Mouse (Mus musculus) heart, embryonic 15.5 days (tissue): ENCODE results near the gene Chd6. TPM values are rescaled to one million over a fixed set of nuclear protein-coding genes. Genes with fewer than 3 reads are reported as not detected.
"Not testable (repeated sequence)": the region's sequence is repeated elsewhere in the genome, so short reads cannot be mapped to it uniquely, and the experiment has no call there.

Experiments
- ATAC-seq: fragments of 200-750 bp; cut with Nextera tagmentation; replicated peaks from 2 replicates; pipeline ENCODE4 v1.8.0; 2017; ENCODE audit warnings: low read depth, moderate TSS enrichment; ENCODE audit not compliant: insufficient number of reproducible peaks, insufficient read depth, low FRiP score
- H3K27ac ChIP-seq: fragments of 300-500 bp; sonication (generic); 2 replicates; pipeline ENCODE4 v1.5.1; 2015; ENCODE audit warnings: mild to moderate bottlenecking, inconsistent platforms
- H3K27me3 ChIP-seq: fragments of 300-500 bp; sonication (generic); 2 replicates; pipeline ENCODE4 v1.6.1; 2015; ENCODE audit warnings: inconsistent platforms
- H3K36me3 ChIP-seq: fragments of 300-500 bp; sonication (generic); 2 replicates; pipeline ENCODE4 v1.6.1; 2015; ENCODE audit warnings: mild to moderate bottlenecking, inconsistent platforms
- H3K4me1 ChIP-seq: fragments of 300-500 bp; sonication (generic); replicated peaks from 2 replicates; pipeline ENCODE4 v1.6.1; 2015; ENCODE audit warnings: inconsistent platforms
- H3K4me2 ChIP-seq: fragments of 300-500 bp; sonication (generic); 2 replicates; pipeline ENCODE4 v1.6.1; 2015; ENCODE audit warnings: inconsistent platforms, mild to moderate bottlenecking, moderate library complexity
- H3K4me3 ChIP-seq: fragments of 300-500 bp; sonication (generic); 2 replicates; pipeline ENCODE4 v1.5.1; 2015; ENCODE audit warnings: mild to moderate bottlenecking, inconsistent platforms
- H3K9ac ChIP-seq: fragments of 300-500 bp; sonication (generic); 2 replicates; pipeline ENCODE4 v1.6.1; 2015; ENCODE audit warnings: mild to moderate bottlenecking, inconsistent platforms
- H3K9me3 ChIP-seq: fragments of 300-500 bp; sonication (generic); replicated peaks from 2 replicates; pipeline ENCODE4 v1.6.1; 2016; ENCODE audit warnings: inconsistent platforms
- WGBS: fragments of 180-500 bp; shearing (Covaris S2); methylation state at CpG from one replicate; pipeline ENCODE4 v1.1.7; 2015; ENCODE audit warnings: mixed read lengths; 5-methylcytosine and 5-hydroxymethylcytosine counted together
- polyA plus RNA-seq: library from polyadenylated mRNA; unstranded; fragments of >200 nt; fragmentation: Nextera tagmentation; extraction: Ambion mirVana; gene quantifications from 2 replicates; pipeline ENCODE4 v1.2.1, GENCODE M21; 2015

The Chd6 gene
- polyA plus RNA-seq, 1 experiment from 2014 or later, result 17.1 TPM

- no peak for ATAC-seq
- Histone ChIP-seq H3K9me3 (no peaks in the 10 kb centered on the region), H3K36me3 (peaks cover 47% of the 10 kb centered on the region), H3K4me2 (no peak overlapping the region), H3K4me1 (0 out of 2 replicates have a peak, but pooled peaks cover 3% of the 10 kb centered on the region), H3K9ac (no peak overlapping the region), H3K27me3 (no peaks in the 10 kb centered on the region), H3K27ac (no peak overlapping the region), H3K4me3 (no peak overlapping the region)
- WGBS, result 78% methylated on average over 1 of the region's 1 CpGs
Measured at GRCm38 (mm10) chr2:160978651-160979050, 130.2 kb downstream of the Chd6 start.

- Histone ChIP-seq H3K4me2 (no peak overlapping the region), H3K4me1 (0 out of 2 replicates have a peak, but pooled peaks cover 3% of the 10 kb centered on the region), H3K9me3 (no peaks in the 10 kb centered on the region), H3K27ac (no peak overlapping the region), H3K4me3 (no peak overlapping the region), H3K36me3 (peaks cover 46% of the 10 kb centered on the region), H3K9ac (no peak overlapping the region), H3K27me3 (no peaks in the 10 kb centered on the region)
- no peak for ATAC-seq
- WGBS, result 23% methylated on average over 1 of the region's 1 CpGs
Measured at GRCm38 (mm10) chr2:160977248-160977647, 131.6 kb downstream of the Chd6 start.

GRCm38 (mm10) chr2:160973648-160974215 is 135.1 kb downstream of the Chd6 start:
- no peak overlapping the region for H3K4me2 ChIP-seq
- H3K4me3 ChIP-seq, result no peak overlapping the region
- no peak overlapping the region for H3K27ac ChIP-seq
- H3K4me1 ChIP-seq, result 0 out of 2 replicates have a peak, but pooled peaks cover 3% of the 10 kb centered on the region
- ATAC-seq, result no peak
- H3K27me3 ChIP-seq, result no peaks in the 10 kb centered on the region
- H3K36me3 ChIP-seq, result peaks cover 45% of the 10 kb centered on the region
- no peaks in the 10 kb centered on the region for H3K9me3 ChIP-seq
- WGBS, result 81% methylated on average over 5 of the region's 5 CpGs
- no peak overlapping the region for H3K9ac ChIP-seq

- no peak for ATAC-seq
- Histone ChIP-seq H3K4me1 (no peaks in the 10 kb centered on the region), H3K4me3 (no peak overlapping the region), H3K4me2 (no peak overlapping the region), H3K27ac (no peak overlapping the region), H3K36me3 (peaks cover 49% of the 10 kb centered on the region), H3K27me3 (no peaks in the 10 kb centered on the region), H3K9ac (no peak overlapping the region), H3K9me3 (no peaks in the 10 kb centered on the region)
- WGBS, result 98% methylated on average over 7 of the region's 7 CpGs
Measured at GRCm38 (mm10) chr2:160972103-160972792, 136.6 kb downstream of the Chd6 start.

- no peak overlapping the region for H3K27ac ChIP-seq
- WGBS, result 88% methylated on average over 1 of the region's 1 CpGs
- H3K9me3 ChIP-seq, result no peaks in the 10 kb centered on the region
- H3K9ac ChIP-seq, result no peak overlapping the region
- no peak for ATAC-seq
- H3K4me2 ChIP-seq, result no peak overlapping the region
- H3K36me3 ChIP-seq, result peaks cover 68% of the 10 kb centered on the region
- no peaks in the 10 kb centered on the region for H3K27me3 ChIP-seq
- no peaks in the 10 kb centered on the region for H3K4me1 ChIP-seq
- H3K4me3 ChIP-seq, result no peak overlapping the region
Measured at GRCm38 (mm10) chr2:160962149-160962548, 146.7 kb downstream of the Chd6 start.

- no peak overlapping the region for H3K9ac ChIP-seq
- H3K27me3 ChIP-seq, result no peaks in the 10 kb centered on the region
- H3K36me3 ChIP-seq, result peaks cover 68% of the 10 kb centered on the region
- H3K4me1 ChIP-seq, result no peaks in the 10 kb centered on the region
- no peaks in the 10 kb centered on the region for H3K9me3 ChIP-seq
- ATAC-seq, result no peak
- H3K4me3 ChIP-seq, result no peak overlapping the region
- H3K27ac ChIP-seq, result no peak overlapping the region
- WGBS, result 84% methylated on average over 6 of the region's 6 CpGs
- no peak overlapping the region for H3K4me2 ChIP-seq
Measured at GRCm38 (mm10) chr2:160960956-160961646, 147.8 kb downstream of the Chd6 start.

GRCm38 (mm10) chr2:160959901-160960300 is 149.0 kb downstream of the Chd6 start:
- ATAC-seq, result no peak
- Histone ChIP-seq H3K27me3 (no peaks in the 10 kb centered on the region), H3K27ac (no peak overlapping the region), H3K4me3 (no peak overlapping the region), H3K9ac (no peak overlapping the region), H3K36me3 (peaks cover 64% of the 10 kb centered on the region), H3K4me2 (no peak overlapping the region), H3K9me3 (no peaks in the 10 kb centered on the region), H3K4me1 (peaks cover 5% of the 10 kb centered on the region; the same call in 1 of the 2 replicates)
- 83% methylated on average over 5 of the region's 5 CpGs for WGBS

- no peaks in the 10 kb centered on the region for H3K27me3 ChIP-seq
- 0 out of 2 replicates have a peak, but pooled peaks have one; percentile 14 for ATAC-seq
- peaks cover 13% of the 10 kb centered on the region for H3K4me1 ChIP-seq
- no peak overlapping the region for H3K4me3 ChIP-seq
- no peak overlapping the region for H3K27ac ChIP-seq
- no peak overlapping the region for H3K4me2 ChIP-seq
- H3K36me3 ChIP-seq, result peaks cover 64% of the 10 kb centered on the region
- no peaks in the 10 kb centered on the region for H3K9me3 ChIP-seq
- H3K9ac ChIP-seq, result no peak overlapping the region
- 87% methylated on average over 5 of the region's 5 CpGs for WGBS
Measured at GRCm38 (mm10) chr2:160958737-160959136, 150.1 kb downstream of the Chd6 start.

- H3K27ac ChIP-seq, H3K9me3 ChIP-seq, H3K4me2 ChIP-seq, H3K9ac ChIP-seq, ATAC-seq, H3K4me3 ChIP-seq, H3K27me3 ChIP-seq: not testable (repeated sequence)
- Histone ChIP-seq H3K4me1 (peaks cover 22% of the 10 kb centered on the region), H3K36me3 (peaks cover 63% of the 10 kb centered on the region)
Measured at GRCm38 (mm10) chr2:160957801-160958200, 151.1 kb downstream of the Chd6 start.

- not testable (repeated sequence) for H3K27me3 ChIP-seq, H3K9ac ChIP-seq, ATAC-seq, H3K4me2 ChIP-seq, H3K4me3 ChIP-seq, H3K27ac ChIP-seq, H3K9me3 ChIP-seq
- H3K36me3 ChIP-seq, result peaks cover 60% of the 10 kb centered on the region
- peaks cover 24% of the 10 kb centered on the region for H3K4me1 ChIP-seq
Measured at GRCm38 (mm10) chr2:160957307-160957706, 151.6 kb downstream of the Chd6 start.

- Histone ChIP-seq H3K4me3 (no peak overlapping the region), H3K9ac (no peak overlapping the region), H3K4me2 (no peak overlapping the region), H3K27me3 (no peaks in the 10 kb centered on the region), H3K36me3 (peaks cover 49% of the 10 kb centered on the region), H3K9me3 (no peaks in the 10 kb centered on the region), H3K27ac (peak overlapping the region; percentile 13; the same call in 1 of the 2 replicates), H3K4me1 (peaks cover 26% of the 10 kb centered on the region)
- WGBS, result 61% methylated on average over 7 of the region's 7 CpGs
- no peak for ATAC-seq
Measured at GRCm38 (mm10) chr2:160955331-160955730, 153.5 kb downstream of the Chd6 start.
